Comparison of ENCODE assay signal across 18 mouse cellular contexts in genomic region chr10:28297531-28297930, GRCm38 (mm10).
DNase-seq lines count a peak whose midpoint lies in the region; ATAC-seq and TF ChIP-seq lines count a peak whose summit lies in the region.
"Had no signal": no experiment of that assay in that cellular context is flagged by ENCODE, and none has a peak within 500 bp of the region (broad histone marks: within the 10 kb centered on the region; RNA-seq: fewer than 3 reads in every experiment).

No protein-coding gene starts in this region.

- no peaks in the 10 kb centered on the region for H3K36me3 ChIP-seq in liver, adult 2 months (ENCODE audit: control insufficient read depth, insufficient read depth, low read length)
- H3K36me3 ChIP-seq in liver, embryonic 11.5 days (ENCODE audit: control insufficient read depth, insufficient read depth, low read length): no peaks in the 10 kb centered on the region
- H3K36me3 ChIP-seq: embryonic facial prominence, embryonic 13.5 days; heart, embryonic 13.5 days; hindbrain, embryonic 15.5 days had no signal

- no peaks in the 10 kb centered on the region for H3K27me3 ChIP-seq in liver, adult 2 months (ENCODE audit: control insufficient read depth, insufficient read depth, low read length)
- H3K27me3 ChIP-seq in liver, embryonic 11.5 days (replicated peaks; ENCODE audit: control insufficient read depth, insufficient read depth, low read length): no peaks in the 10 kb centered on the region
- H3K27me3 ChIP-seq: embryonic facial prominence, embryonic 13.5 days; forebrain, embryonic 13.5 days; heart, embryonic 13.5 days; hindbrain, embryonic 15.5 days had no signal

- no peak overlapping the region for H3K27ac ChIP-seq in liver, adult 2 months (replicated peaks; ENCODE audit: insufficient read depth, low read depth, low read length)
- H3K27ac ChIP-seq in liver, embryonic 11.5 days (ENCODE audit: low read depth, low read length): no peak overlapping the region
- H3K27ac ChIP-seq: embryonic facial prominence, embryonic 13.5 days; forebrain, embryonic 13.5 days; gastrocnemius, adult 2 months; heart, embryonic 13.5 days; hindbrain, embryonic 15.5 days had no signal

- H3K4me1 ChIP-seq in liver, adult 2 months (ENCODE audit: control insufficient read depth, insufficient read depth, low read length): peaks cover 2% of the 10 kb centered on the region; the same call in 1 of the 2 replicates
- H3K4me1 ChIP-seq in liver, embryonic 11.5 days (replicated peaks; ENCODE audit: control insufficient read depth, insufficient read depth, low read length): no peaks in the 10 kb centered on the region
- H3K4me1 ChIP-seq: embryonic facial prominence, embryonic 13.5 days; forebrain, embryonic 13.5 days; hindbrain, embryonic 15.5 days had no signal

- 7% methylated on average over 1 of the region's 1 CpGs for WGBS in liver, adult 2 months
- WGBS in liver, embryonic 11.5 days: 66% methylated on average over 1 of the region's 1 CpGs

- no peak overlapping the region for H3K9ac ChIP-seq in liver, adult 2 months (ENCODE audit: low read depth, low read length)
- no peak overlapping the region for H3K9ac ChIP-seq in liver, embryonic 11.5 days (ENCODE audit: low read depth, low read length)
- H3K9ac ChIP-seq: embryonic facial prominence, embryonic 13.5 days; forebrain, embryonic 13.5 days; heart, embryonic 13.5 days; hindbrain, embryonic 15.5 days had no signal

- no peak for ATAC-seq in liver, embryonic 11.5 days (replicated peaks; ENCODE audit: low FRiP score)
- no peak for ATAC-seq in erythroblast, adult 5-6 weeks (replicated peaks; ENCODE audit: low FRiP score, poor library complexity, severe bottlenecking)
- ATAC-seq: forebrain, embryonic 13.5 days had no signal

- no peak overlapping the region for H3K4me2 ChIP-seq in liver, embryonic 11.5 days
- H3K4me2 ChIP-seq: embryonic facial prominence, embryonic 13.5 days; forebrain, embryonic 13.5 days; heart, embryonic 13.5 days; hindbrain, embryonic 15.5 days had no signal

- peak; percentile 27 for DNase-seq in kidney, adult 9 months
- DNase-seq in kidney, postnatal 4 days: no peak
- peak; percentile 79 for DNase-seq in liver, adult 2 months (ENCODE audit: extremely low read depth, low read depth, low spot score)
- no peak for DNase-seq in liver, embryonic 11.5 days (ENCODE audit: low spot score)
- DNase-seq in mesoderm, embryonic 11.5 days (ENCODE audit: low read depth, low spot score): peak; percentile 23
- no peak for DNase-seq in heart, adult 8-10 months (ENCODE audit: low spot score)
- DNase-seq: adrenal gland, postnatal 14 days; cerebellum, adult 11-12 months; cerebellum, adult 9-10 months; cerebellum, postnatal 25 days; gastrocnemius, adult 2 months; gastrocnemius, postnatal 25 days; heart, postnatal 36 days had no signal

- H3K4me3 ChIP-seq in liver, adult 2 months (ENCODE audit: insufficient read depth, low read depth, low read length): no peak overlapping the region
- no peak overlapping the region for H3K4me3 ChIP-seq in liver, embryonic 11.5 days (ENCODE audit: low read depth, low read length)
- H3K4me3 ChIP-seq: embryonic facial prominence, embryonic 13.5 days; forebrain, embryonic 13.5 days; gastrocnemius, adult 2 months; heart, embryonic 13.5 days; hindbrain, embryonic 15.5 days had no signal

- TF ChIP-seq CTCF in liver, adult 2 months (IDR thresholded peaks at IDR 0.05; ENCODE audit: low read depth, low read length): no peak

- H3K79me2 ChIP-seq in liver, adult 2 months (ENCODE audit: control insufficient read depth, insufficient read depth, low read length): peaks cover 4% of the 10 kb centered on the region; the same call in 1 of the 2 replicates

- no peaks in the 10 kb centered on the region for H3K9me3 ChIP-seq in liver, embryonic 11.5 days (ENCODE audit: control insufficient read depth, low read length)
- H3K9me3 ChIP-seq: embryonic facial prominence, embryonic 13.5 days; forebrain, embryonic 13.5 days; heart, embryonic 13.5 days; hindbrain, embryonic 15.5 days had no signal

- TF ChIP-seq POLR2A in liver, adult 2 months (IDR thresholded peaks at IDR 0.05; ENCODE audit: extremely low read depth, insufficient read depth, low read length): no peak

Comparison
In these comparisons a context has a peak if more than half of its experiments do, and no peak if none do; other contexts are left out.
1. DNase-seq: peak in kidney, adult 9 months (single experiment), liver, adult 2 months (single experiment) and mesoderm, embryonic 11.5 days (single experiment); none in kidney, postnatal 4 days (0 of 2), liver, embryonic 11.5 days (single experiment) and heart, adult 8-10 months (single experiment).